Mouse (Mus musculus): ENCODE measurements around the gene Zscan5b. TPM values are rescaled to one million over a fixed set of nuclear protein-coding genes. Genes with fewer than 3 reads are reported as not detected.

Zscan5b gene
- total RNA-seq, 2 experiments from 2014 or later = not detected

Other genes with a start within 250 kb of the Zscan5b start
- not detected for gene Vmn1r65, start 211.3 kb upstream of the Zscan5b start, total RNA-seq (2021)
- gene Nlrp4c, start 177.1 kb upstream of the Zscan5b start, total RNA-seq (2021) = not detected
- gene Zfp787, start 66.3 kb upstream of the Zscan5b start, total RNA-seq (2021) = 10 to 100 TPM; 25.7 to 26.8 TPM
- gene Zfp444, start 50.1 kb upstream of the Zscan5b start, total RNA-seq (2021) = 10 to 100 TPM; 51.1 to 54.6 TPM
- gene Galp, start 25.2 kb upstream of the Zscan5b start, total RNA-seq (2021) = not detected
- gene Epp13, start 30.4 kb downstream of the Zscan5b start, total RNA-seq (2021) = not detected
- 10 to 100 TPM; 13.7 to 13.8 TPM for gene Zfp667, start 64.3 kb downstream of the Zscan5b start, total RNA-seq (2021)
- 10 to 100 TPM in 1 of 2 experiments, 1 to 10 TPM in 1; 9.8 to 10.9 TPM for gene Zfp583, start 109.0 kb downstream of the Zscan5b start, total RNA-seq (2021)
- gene Gm3854, start 121.5 kb downstream of the Zscan5b start, total RNA-seq (2021) = 1 to 10 TPM; 5.0 to 6.6 TPM
- 1 to 10 TPM; 4.1 to 5.9 TPM for gene Zfp78, start 141.0 kb downstream of the Zscan5b start, total RNA-seq (2021)
- gene Zfp28, start 161.0 kb downstream of the Zscan5b start, total RNA-seq (2021) = 1 to 10 TPM; 5.7 to 5.9 TPM
- 10 to 100 TPM; 21.0 to 21.7 TPM for gene Smim17, start 176.4 kb downstream of the Zscan5b start, total RNA-seq (2021)
- under 1 TPM; 0.29 to 0.35 TPM for gene Gm20715, start 188.0 kb downstream of the Zscan5b start, total RNA-seq (2021)
- 1 to 10 TPM; 1.2 TPM for gene Olfr1344, start 216.4 kb downstream of the Zscan5b start, total RNA-seq (2021)
- under 1 TPM in 1 of 2 experiments, not detected in 1; 0.05 TPM for gene Olfr1336, start 233.9 kb downstream of the Zscan5b start, total RNA-seq (2021)
- not detected for gene Olfr1346, start 244.8 kb downstream of the Zscan5b start, total RNA-seq (2021)

All from layer of hippocampus, postnatal 14 days (tissue).